Mouse (Mus musculus) liver, embryonic 13.5 days (tissue): Measurements from ENCODE around the gene Ube2f. TPM values are rescaled to one million over a fixed set of nuclear protein-coding genes. Genes with fewer than 3 reads are reported as not detected.

Experiments
- ATAC-seq: fragments of 200-750 bp; cut with Nextera tagmentation; 2 replicates; pipeline ENCODE4 v1.8.0; 2017; ENCODE audit warnings: low read depth, mild to moderate bottlenecking, moderate number of reproducible peaks, moderate library complexity
- DNase-seq: peaks from one replicate; pipeline ENCODE4 v3.0.0; 2022
- H3K27ac ChIP-seq: fragments of 300-500 bp; sonication (generic); 2 replicates; pipeline ENCODE4 v1.5.1; 2015; ENCODE audit warnings: moderate library complexity, mild to moderate bottlenecking, inconsistent platforms
- H3K27me3 ChIP-seq: fragments of 300-500 bp; sonication (generic); 2 replicates; pipeline ENCODE4 v1.6.1; 2015; ENCODE audit warnings: mild to moderate bottlenecking, inconsistent platforms
- H3K36me3 ChIP-seq: fragments of 300-500 bp; sonication (generic); 2 replicates; pipeline ENCODE4 v1.6.1; 2015; ENCODE audit warnings: mild to moderate bottlenecking, inconsistent platforms
- H3K4me1 ChIP-seq: fragments of 300-500 bp; sonication (generic); replicated peaks from 2 replicates; pipeline ENCODE4 v1.6.1; 2015; ENCODE audit warnings: inconsistent platforms
- H3K4me2 ChIP-seq: fragments of 300-500 bp; sonication (generic); 2 replicates; pipeline ENCODE4 v1.6.1; 2015; ENCODE audit warnings: inconsistent platforms, mild to moderate bottlenecking, moderate library complexity
- H3K4me3 ChIP-seq: fragments of 300-500 bp; sonication (generic); replicated peaks from 2 replicates; pipeline ENCODE4 v1.5.1; 2015; ENCODE audit warnings: mild to moderate bottlenecking, inconsistent platforms
- H3K9ac ChIP-seq: fragments of 300-500 bp; sonication (generic); 2 replicates; pipeline ENCODE4 v1.6.1; 2015; ENCODE audit warnings: mild to moderate bottlenecking, inconsistent platforms
- H3K9me3 ChIP-seq: fragments of 300-500 bp; sonication (generic); replicated peaks from 2 replicates; pipeline ENCODE4 v1.6.1; 2016; ENCODE audit warnings: inconsistent platforms
- WGBS: fragments of 180-500 bp; shearing (Covaris S2); methylation state at CpG from one replicate; pipeline ENCODE4 v1.1.7; 2015; ENCODE audit not compliant: insufficient replicate concordance; 5-methylcytosine and 5-hydroxymethylcytosine counted together
- polyA plus RNA-seq: library from polyadenylated mRNA; unstranded; fragments of >200 nt; fragmentation: Nextera tagmentation; extraction: Ambion mirVana; gene quantifications from 2 replicates; pipeline ENCODE4 v1.2.1, GENCODE M21; 2015

The Ube2f gene
- polyA plus RNA-seq, 1 experiment from 2014 or later: 71.1 TPM

DNA sequence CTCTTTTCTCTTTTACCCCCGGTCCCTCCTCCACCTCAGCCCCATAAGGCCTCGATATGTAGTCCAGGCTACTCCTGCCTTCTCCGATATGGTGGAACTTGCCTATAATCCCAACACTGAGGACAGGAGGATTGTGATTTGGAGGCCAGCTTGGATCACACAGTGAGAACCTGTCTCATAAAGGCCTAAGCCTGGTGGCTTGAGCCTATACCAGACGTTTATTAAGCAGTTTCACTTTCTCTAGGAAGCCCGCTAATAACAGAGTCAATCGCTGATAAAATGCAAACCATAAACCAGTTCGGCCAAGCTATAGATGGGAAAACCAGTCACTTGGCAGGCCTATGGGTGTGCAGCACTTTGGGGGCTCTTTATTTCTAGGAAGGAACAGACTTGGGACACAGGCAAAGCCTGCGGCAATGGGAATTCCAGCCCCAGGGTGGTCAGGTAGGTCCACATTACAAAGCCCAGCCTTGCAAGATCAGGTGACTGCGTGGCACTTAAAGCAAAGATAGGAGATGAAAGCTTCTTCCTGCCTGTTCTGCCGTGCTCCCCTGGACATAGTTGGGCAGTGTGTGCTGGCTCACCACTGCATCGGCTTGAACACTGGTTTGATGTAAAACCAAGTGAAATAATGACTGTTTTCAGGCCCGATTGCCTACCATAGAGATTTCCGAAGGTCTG lies 49.1 kb downstream of the Ube2f start:
- 56% methylated on average over 13 of the region's 13 CpGs for WGBS
- Histone ChIP-seq H3K27ac (peak overlapping the region; percentile 54), H3K4me1 (peaks cover 45% of the 10 kb centered on the region), H3K4me2 (peak overlapping the region; percentile 83), H3K4me3 (peak overlapping the region; percentile 95), H3K9ac (peak overlapping the region; percentile 95), H3K27me3 (no peaks in the 10 kb centered on the region), H3K36me3 (peaks cover 28% of the 10 kb centered on the region), H3K9me3 (no peaks in the 10 kb centered on the region)
- DNase-seq (no peak), ATAC-seq (no peak)

DNA sequence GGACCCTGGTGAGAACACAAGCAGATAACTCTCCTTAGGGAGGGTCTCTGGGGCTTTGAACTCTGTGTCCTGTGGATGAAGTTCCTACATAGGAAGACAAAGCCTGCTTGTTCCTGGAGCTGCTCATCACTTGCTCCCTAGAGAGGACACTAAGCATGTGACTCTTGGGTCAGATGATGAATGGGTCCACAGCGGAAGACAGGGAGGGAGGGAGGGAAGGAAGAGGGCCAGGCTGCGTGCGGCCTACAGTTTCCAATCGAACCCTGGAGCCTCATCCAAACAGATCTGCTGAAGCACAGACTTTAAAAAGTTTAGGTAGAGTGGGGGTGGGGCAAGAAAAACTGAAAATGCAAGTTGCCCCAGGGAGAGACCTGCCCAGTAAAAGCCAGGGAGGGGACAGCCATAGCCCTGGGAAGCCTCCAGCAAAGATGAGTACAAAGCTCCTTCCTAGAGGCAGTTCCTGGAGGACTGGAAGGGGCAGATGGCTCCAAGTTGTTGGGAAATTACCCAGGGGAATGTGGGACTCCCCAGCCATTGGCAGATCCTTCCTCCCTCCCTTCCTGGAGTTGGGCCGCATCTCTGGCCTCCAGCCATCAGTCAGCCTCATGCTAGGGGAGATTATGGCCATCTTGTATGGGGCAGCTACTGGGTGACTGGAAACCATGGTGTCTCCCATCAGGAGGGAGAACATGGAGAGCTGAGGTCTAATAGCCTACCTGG lies 49.8 kb downstream of the Ube2f start:
- Histone ChIP-seq H3K36me3 (peaks cover 35% of the 10 kb centered on the region), H3K9ac (peak overlapping the region; percentile 31), H3K9me3 (no peaks in the 10 kb centered on the region), H3K4me1 (peaks cover 45% of the 10 kb centered on the region), H3K27me3 (no peaks in the 10 kb centered on the region), H3K4me2 (peak overlapping the region; percentile 83), H3K4me3 (peak overlapping the region; percentile 95), H3K27ac (peak overlapping the region; percentile 54)
- 72% methylated on average over 5 of the region's 5 CpGs for WGBS
- DNase-seq (no peak), ATAC-seq (no peak)

DNA sequence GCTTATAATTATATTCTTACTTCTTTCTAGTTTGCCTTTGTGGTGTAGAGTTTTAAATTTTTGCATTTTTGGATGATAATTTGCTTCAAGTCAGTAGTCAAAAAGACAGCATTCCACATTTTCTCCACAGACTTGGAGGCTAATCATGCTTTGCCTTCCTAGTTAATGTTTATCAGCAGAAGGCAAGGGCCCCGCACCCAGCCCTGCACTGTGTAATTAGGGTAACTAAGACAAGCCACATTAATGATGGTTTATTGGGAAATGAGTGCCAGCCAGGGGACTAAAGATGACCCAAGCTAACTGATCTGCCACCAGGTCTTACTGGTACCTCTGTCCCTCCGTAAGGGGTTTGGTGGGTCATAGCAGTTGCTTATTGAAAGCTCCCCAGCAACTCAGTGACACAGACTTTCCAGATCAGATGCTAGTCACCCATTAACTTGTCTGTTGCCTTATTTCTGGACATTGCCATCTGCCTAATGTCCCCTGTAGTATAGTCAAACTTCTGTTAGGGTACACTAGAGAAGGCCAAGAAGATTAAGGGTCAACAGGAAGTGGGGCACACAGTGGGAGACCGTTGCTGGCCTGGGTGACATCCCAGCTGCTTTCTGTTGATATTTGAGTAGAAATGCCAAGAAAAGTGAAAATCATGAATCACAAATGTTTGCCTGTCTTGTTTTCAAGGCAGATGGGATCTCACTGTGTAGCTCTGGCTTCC lies 51.3 kb downstream of the Ube2f start:
- H3K9ac ChIP-seq: peak overlapping the region; percentile 44
- H3K36me3 ChIP-seq: peaks cover 50% of the 10 kb centered on the region
- peak overlapping the region; percentile 32; the same call in 1 of the 2 replicates for H3K4me2 ChIP-seq
- H3K27me3 ChIP-seq: no peaks in the 10 kb centered on the region
- H3K27ac ChIP-seq: peak overlapping the region; percentile 80
- no peaks in the 10 kb centered on the region for H3K9me3 ChIP-seq
- H3K4me1 ChIP-seq: peaks cover 45% of the 10 kb centered on the region
- H3K4me3 ChIP-seq: no peak overlapping the region
- ATAC-seq: no peak
- no peak for DNase-seq
- WGBS: 61% methylated on average over 3 of the region's 3 CpGs

DNA sequence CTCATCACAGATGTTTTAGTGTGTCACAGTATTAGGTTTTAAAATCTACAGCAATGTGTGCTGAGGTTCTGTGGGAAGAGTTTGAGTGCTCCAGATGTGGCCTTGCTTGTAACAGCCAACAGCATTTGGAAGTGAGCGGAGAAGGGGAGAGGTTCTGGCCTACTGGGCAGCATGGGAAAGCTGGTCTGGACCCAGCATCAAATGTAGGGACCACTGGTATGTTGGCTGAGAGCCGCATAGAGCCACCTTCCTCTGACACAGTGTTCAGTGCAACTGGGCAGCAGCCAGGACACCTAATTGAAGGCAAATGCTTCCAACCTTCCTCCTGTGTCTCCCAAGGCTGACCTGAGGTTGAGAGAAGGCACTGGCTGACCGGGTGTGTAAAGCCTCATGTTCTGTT lies 51.9 kb downstream of the Ube2f start:
- no peak for ATAC-seq

DNA sequence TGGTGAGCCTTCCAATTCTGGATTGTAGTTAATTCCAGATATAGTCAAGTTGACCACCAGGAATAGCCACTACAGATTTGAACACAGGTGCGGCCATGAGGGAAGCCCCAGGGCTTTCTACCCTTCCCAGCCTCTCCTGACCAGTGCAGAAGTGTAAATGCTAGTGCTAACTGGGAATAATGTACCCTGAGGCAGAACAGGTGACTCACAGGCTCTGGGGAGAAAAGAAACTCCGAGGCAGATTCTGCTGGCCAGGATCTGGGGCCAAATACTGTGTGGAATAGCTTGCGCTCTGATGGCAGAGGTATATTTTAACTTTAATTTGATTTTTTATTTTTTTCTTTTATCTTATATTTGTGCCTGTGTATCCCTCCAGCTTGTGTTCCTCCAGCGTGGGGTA lies 54.5 kb downstream of the Ube2f start:
- Histone ChIP-seq H3K4me2 (no peak overlapping the region), H3K36me3 (peaks cover 82% of the 10 kb centered on the region), H3K9ac (no peak overlapping the region), H3K9me3 (no peaks in the 10 kb centered on the region), H3K4me1 (peaks cover 33% of the 10 kb centered on the region), H3K4me3 (no peak overlapping the region), H3K27ac (no peak overlapping the region), H3K27me3 (no peaks in the 10 kb centered on the region)
- 82% methylated on average over 4 of the region's 4 CpGs for WGBS
- ATAC-seq: no peak
- DNase-seq: no peak

More for the DNA sequence above, 51.9 kb downstream of the Ube2f start:
- no peak for DNase-seq
- Histone ChIP-seq H3K4me2 (no peak overlapping the region), H3K36me3 (peaks cover 57% of the 10 kb centered on the region), H3K9ac (peak overlapping the region; percentile 44), H3K27ac (peak overlapping the region; percentile 80), H3K4me1 (peaks cover 45% of the 10 kb centered on the region), H3K9me3 (no peaks in the 10 kb centered on the region), H3K27me3 (no peaks in the 10 kb centered on the region), H3K4me3 (no peak overlapping the region)
- 81% methylated on average over 3 of the region's 3 CpGs for WGBS

DNA sequence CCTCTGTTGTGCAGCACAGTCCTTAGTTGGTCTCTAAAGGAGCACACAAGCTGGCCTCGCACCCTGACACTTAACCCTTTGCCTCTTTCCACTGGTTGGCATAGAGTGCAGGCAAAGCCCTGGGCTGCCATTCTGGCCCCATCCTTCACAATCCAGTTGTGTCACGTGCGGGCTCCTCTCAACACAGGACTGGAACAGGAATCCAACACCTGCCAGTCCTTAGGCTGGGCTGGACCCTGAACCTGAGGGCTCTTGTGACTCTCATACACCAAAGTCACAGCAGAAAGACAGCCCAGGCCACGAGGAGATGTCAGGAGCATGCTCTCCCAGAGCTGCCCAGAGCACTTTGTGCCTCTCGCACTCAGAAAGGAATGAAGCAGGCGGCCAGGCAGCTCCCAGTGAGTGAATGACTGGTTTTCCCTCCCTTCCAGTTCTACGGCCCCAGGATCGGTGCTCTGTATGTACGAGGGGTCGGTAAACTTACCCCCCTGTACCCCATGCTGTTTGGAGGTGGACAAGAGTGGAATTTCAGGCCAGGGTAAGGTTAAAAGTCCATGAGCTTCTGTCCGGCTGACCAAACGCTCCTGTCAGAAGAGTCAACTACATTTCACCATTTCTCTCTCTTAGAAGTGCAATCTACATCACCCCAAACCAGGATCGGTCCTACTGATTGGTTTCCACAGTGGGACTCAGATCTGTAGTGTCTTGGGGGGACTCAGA lies 59.4 kb downstream of the Ube2f start:
- ATAC-seq (no peak; the same call in 1 of the 2 replicates), DNase-seq (no peak)
- WGBS: 88% methylated on average over 13 of the region's 13 CpGs
- no peak overlapping the region for H3K4me2 ChIP-seq
- no peak overlapping the region for H3K27ac ChIP-seq
- no peaks in the 10 kb centered on the region for H3K27me3 ChIP-seq
- no peak overlapping the region for H3K4me3 ChIP-seq
- H3K9ac ChIP-seq: no peak overlapping the region
- no peaks in the 10 kb centered on the region for H3K9me3 ChIP-seq
- peaks cover 92% of the 10 kb centered on the region for H3K36me3 ChIP-seq
- H3K4me1 ChIP-seq: 0 out of 2 replicates have a peak, but pooled peaks cover 3% of the 10 kb centered on the region

DNA sequence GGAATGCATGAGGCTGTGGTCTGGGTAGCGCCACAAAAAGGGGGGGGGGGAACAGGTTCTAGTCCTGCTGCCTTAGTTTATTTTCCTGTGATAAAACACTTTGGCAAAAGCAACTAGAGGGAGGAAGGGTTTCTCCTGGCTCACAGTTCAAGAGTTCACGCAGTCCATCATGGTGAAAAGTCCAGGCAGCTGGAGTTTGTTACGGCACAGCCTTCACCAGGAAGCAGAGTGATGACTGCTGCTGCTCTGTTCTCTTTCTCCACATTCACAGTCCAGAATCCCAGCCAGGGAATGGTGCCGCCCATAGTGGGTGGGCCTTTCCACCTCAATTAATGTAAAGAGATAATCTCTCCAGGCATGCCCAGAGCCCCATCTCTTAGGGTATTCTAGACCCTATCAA lies 62.2 kb downstream of the Ube2f start:
- Histone ChIP-seq H3K36me3 (peaks cover 77% of the 10 kb centered on the region), H3K4me2 (no peak overlapping the region), H3K27ac (no peak overlapping the region), H3K27me3 (no peaks in the 10 kb centered on the region), H3K4me3 (no peak overlapping the region), H3K9ac (no peak overlapping the region), H3K4me1 (0 out of 2 replicates have a peak, but pooled peaks cover 3% of the 10 kb centered on the region), H3K9me3 (no peaks in the 10 kb centered on the region)
- ATAC-seq: no peak
- DNase-seq: no peak
- 84% methylated on average over 4 of the region's 4 CpGs for WGBS

DNA sequence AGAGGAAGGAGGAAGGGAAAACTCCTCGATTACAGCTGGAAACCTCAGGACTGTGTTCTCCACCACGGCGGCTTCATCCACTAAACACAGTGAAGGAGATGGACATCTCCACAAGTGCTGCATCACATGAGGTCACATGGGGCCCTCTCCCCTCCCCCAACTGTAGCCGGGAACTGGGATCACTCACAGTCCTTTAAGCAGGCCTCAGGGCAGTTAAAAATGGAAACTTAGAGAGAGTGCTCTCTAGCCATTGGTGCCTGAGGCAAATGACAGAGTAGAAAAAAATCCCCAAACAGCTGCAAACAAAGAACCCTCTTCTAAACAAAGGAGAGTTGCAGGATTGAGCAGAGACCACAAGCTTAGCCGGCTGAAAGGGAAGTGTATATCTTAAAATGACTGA lies 63.1 kb downstream of the Ube2f start:
- H3K9me3 ChIP-seq: no peaks in the 10 kb centered on the region
- peaks cover 68% of the 10 kb centered on the region for H3K36me3 ChIP-seq
- no peak overlapping the region for H3K4me2 ChIP-seq
- ATAC-seq (no peak), DNase-seq (no peak)
- no peak overlapping the region for H3K9ac ChIP-seq
- 64% methylated on average over 5 of the region's 5 CpGs for WGBS
- H3K27ac ChIP-seq: no peak overlapping the region
- H3K27me3 ChIP-seq: no peaks in the 10 kb centered on the region
- H3K4me1 ChIP-seq: 0 out of 2 replicates have a peak, but pooled peaks cover 3% of the 10 kb centered on the region
- no peak overlapping the region for H3K4me3 ChIP-seq

DNA sequence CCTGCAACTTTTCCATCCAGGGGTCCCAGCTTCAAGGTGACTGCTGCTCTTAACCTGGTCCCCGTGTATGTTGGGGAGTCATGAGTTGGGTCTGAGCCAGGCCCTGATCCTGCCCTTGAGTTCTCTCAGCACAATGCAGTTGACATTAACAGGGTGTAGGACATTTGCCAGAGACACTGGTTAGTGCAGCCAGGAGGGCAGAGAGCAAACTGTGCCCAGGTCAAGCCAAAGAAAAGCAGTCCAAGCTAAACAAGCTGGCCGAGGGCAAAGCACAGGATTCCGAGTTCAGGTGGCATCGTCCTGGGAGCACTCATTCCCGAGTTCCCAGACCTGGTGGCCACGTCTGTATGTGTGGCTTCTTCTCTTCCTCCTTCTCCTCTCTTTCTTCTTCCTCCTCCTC lies 67.6 kb downstream of the Ube2f start:
- no peak for ATAC-seq
- Histone ChIP-seq H3K4me2 (no peak overlapping the region), H3K4me3 (no peak overlapping the region), H3K9me3 (no peaks in the 10 kb centered on the region), H3K9ac (no peak overlapping the region), H3K27ac (no peak overlapping the region), H3K27me3 (no peaks in the 10 kb centered on the region), H3K36me3 (peaks cover 25% of the 10 kb centered on the region), H3K4me1 (peaks cover 13% of the 10 kb centered on the region)
- WGBS: 74% methylated on average over 6 of the region's 6 CpGs
- DNase-seq: no peak

DNA sequence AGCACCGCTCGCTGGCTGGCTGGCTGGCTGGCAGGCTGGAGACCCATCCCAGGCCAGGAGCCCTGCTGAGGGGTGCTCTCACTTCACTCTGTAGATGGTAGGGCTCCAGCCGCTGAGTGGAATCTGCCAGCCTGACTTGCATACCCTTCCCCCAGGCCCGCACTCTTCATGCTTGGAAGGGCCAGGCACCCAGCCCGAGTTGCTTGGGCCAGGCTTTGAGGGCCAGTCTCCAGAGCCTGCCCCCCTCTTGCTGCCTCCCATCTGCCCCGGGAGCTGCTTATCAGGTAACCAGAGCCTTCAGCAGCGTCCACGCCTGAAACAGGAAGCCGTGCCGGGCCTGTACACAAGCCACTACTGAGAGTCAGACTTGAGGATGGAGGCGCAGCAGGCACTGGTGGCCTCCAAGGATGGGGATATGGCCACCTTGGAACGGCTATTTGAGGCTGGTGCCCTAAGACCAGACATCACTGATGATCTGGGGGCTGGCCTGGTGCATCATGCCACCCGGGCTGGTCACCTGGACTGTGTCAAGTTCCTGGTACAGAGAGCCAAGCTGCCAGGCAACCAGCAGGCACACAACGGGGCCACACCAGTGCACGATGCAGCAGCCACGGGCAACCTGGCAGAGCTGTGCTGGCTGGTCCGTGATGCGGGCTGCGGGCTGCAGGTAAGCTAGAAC lies 71.8 kb downstream of the Ube2f start, which contains the start of gene Espnl:
Espnl (plus strand) TSS at position 316 of the 679 bp plus-strand sequence.
- ATAC-seq (peak; percentile 56), DNase-seq (no peak)
- H3K36me3 ChIP-seq: peaks cover 4% of the 10 kb centered on the region
- peaks cover 13% of the 10 kb centered on the region for H3K4me1 ChIP-seq
- H3K9ac ChIP-seq: peak within 1 kb of the TSS; percentile 17; the same call in 1 of the 2 replicates
- no peaks in the 10 kb centered on the region for H3K27me3 ChIP-seq
- WGBS: 42% methylated on average over 19 of the region's 19 CpGs
- no peak within 1 kb of the TSS; the same call in 1 of the 2 replicates for H3K4me2 ChIP-seq
- H3K27ac ChIP-seq: no peak within 1 kb of the TSS
- no peaks in the 10 kb centered on the region for H3K9me3 ChIP-seq
- no peak within 1 kb of the TSS for H3K4me3 ChIP-seq
